Mouse (Mus musculus) embryo, embryonic 10.5 days (tissue): ENCODE measurements around the gene Tekt2.

ENCODE experiments used
- DNase-seq: peaks from one replicate; pipeline ENCODE4 v3.0.0-alpha.2; 2015; ENCODE audit warnings: low spot score

The Tekt2 gene

DNA sequence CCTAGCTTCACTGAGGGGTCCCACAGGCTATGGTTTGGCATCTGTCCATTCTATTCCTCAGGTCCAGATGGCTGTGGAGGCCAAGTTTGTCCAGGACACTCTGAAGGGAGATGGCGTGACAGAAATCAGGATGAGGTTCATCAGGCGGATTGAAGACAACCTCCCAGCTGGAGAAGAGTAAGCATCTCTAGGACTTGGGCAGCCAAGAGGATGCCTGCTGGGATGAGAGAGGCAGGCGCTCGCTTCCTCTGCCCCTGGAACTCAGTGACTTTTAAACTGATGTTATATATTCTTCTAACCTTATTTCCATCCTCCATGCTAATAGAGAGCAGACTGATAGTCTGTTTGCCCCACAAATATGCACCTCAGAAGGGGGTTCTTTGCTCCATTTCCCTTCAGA is 50.4 kb downstream of the Tekt2 start:
- DNase-seq, result no peak

DNA sequence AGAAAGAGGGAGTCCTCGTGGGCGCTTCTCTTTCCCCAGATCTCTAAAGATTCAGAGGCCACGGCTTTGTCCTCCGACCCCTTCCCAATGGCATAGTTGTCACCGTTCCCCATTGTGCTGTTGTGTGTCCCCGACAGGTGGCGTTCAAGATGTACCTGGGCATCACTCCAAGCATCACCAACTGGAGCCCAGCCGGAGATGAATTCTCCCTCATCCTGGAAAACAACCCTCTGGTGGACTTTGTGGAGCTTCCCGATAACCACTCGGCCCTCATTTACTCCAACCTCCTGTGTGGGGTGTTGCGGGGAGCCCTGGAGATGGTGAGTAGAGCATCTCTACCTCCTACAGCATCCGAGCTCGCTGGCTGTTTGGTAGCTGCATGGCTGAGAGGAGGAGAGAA is 51.7 kb downstream of the Tekt2 start:
- DNase-seq, result no peak
